Mouse (Mus musculus): ENCODE measurements around the gene Kbtbd2. TPM values are rescaled to one million over a fixed set of nuclear protein-coding genes. Genes with fewer than 3 reads are reported as not detected.

Kbtbd2 gene
- polyA plus RNA-seq, 1 experiment from 2014 or later: 16.7 TPM

Other genes starting within 250 kb of the Kbtbd2 start
- 4.2 and 5.1 TPM in 2 replicates for gene Pde1c, start 228.7 kb downstream of the Kbtbd2 start, polyA plus RNA-seq (2014; fragmentation: Nextera tagmentation; extraction: Ambion mirVana)
- gene Lsm5, start 93.1 kb downstream of the Kbtbd2 start, polyA plus RNA-seq (2014; fragmentation: Nextera tagmentation; extraction: Ambion mirVana): 122 and 133 TPM in 2 replicates
- gene Avl9, start 82.9 kb downstream of the Kbtbd2 start, polyA plus RNA-seq (2014; fragmentation: Nextera tagmentation; extraction: Ambion mirVana): 13.1 and 14.6 TPM in 2 replicates
- 240 and 246 TPM in 2 replicates for gene Fkbp9, start 34.2 kb upstream of the Kbtbd2 start, polyA plus RNA-seq (2014; fragmentation: Nextera tagmentation; extraction: Ambion mirVana)
- gene Nt5c3, start 126.1 kb upstream of the Kbtbd2 start, polyA plus RNA-seq (2014; fragmentation: Nextera tagmentation; extraction: Ambion mirVana): 63.1 and 65.5 TPM in 2 replicates
- gene Vmn1r4, start 126.2 kb upstream of the Kbtbd2 start, polyA plus RNA-seq (2014; fragmentation: Nextera tagmentation; extraction: Ambion mirVana): 0.38 and 0.46 TPM in 2 replicates
- not detected in 2 replicates for gene Vmn1r5, start 172.5 kb upstream of the Kbtbd2 start, polyA plus RNA-seq (2014; fragmentation: Nextera tagmentation; extraction: Ambion mirVana)
- gene Vmn1r6, start 199.4 kb upstream of the Kbtbd2 start, polyA plus RNA-seq (2014; fragmentation: Nextera tagmentation; extraction: Ambion mirVana): not detected in 2 replicates
- not detected in 2 replicates for gene Vmn1r7, start 227.5 kb upstream of the Kbtbd2 start, polyA plus RNA-seq (2014; fragmentation: Nextera tagmentation; extraction: Ambion mirVana)
- not detected in 2 replicates for gene Vmn1r8, start 234.5 kb upstream of the Kbtbd2 start, polyA plus RNA-seq (2014; fragmentation: Nextera tagmentation; extraction: Ambion mirVana)

All from embryonic facial prominence, embryonic 14.5 days (tissue).